Mouse (Mus musculus): ENCODE measurements at regions not wholly inside any gene's neighbourhood (a gene's known extent, or its start where the extent isn't known, plus 50 kb on each side); places are given as distances from the start of the nearest gene placed in this dataset.

- Histone ChIP-seq H3ac (ENCODE audit: control insufficient read depth, insufficient read length, low read depth) (no peak overlapping the region), H3K27me3 (ENCODE audit: control insufficient read depth, insufficient read depth, insufficient read length) (no peaks in the 10 kb centered on the region), H3K4me3 (ENCODE audit: insufficient read depth, poor library complexity, severe bottlenecking) (no peak overlapping the region), H3K36me3 (ENCODE audit: control insufficient read depth, insufficient read depth) (no peaks in the 10 kb centered on the region), H3K79me3 (ENCODE audit: low read depth) (no peaks in the 10 kb centered on the region), H3K79me2 (ENCODE audit: control insufficient read depth, insufficient read depth) (no peaks in the 10 kb centered on the region)
- no peak for TF ChIP-seq CTCF (IDR thresholded peaks at IDR 0.05; ENCODE audit: control insufficient read depth, insufficient read depth, insufficient read length)
- TF ChIP-seq MYOD1 (IDR thresholded peaks at IDR 0.05; ENCODE audit: control insufficient read depth, insufficient read length, low read depth), result no peak
- no peak for TF ChIP-seq MYOG (IDR thresholded peaks at IDR 0.05; ENCODE audit: control insufficient read depth, extremely low read depth, insufficient read length)
- no peak for TF ChIP-seq FOSL1 (IDR thresholded peaks at IDR 0.05; ENCODE audit: insufficient read depth, low read length, poor library complexity, severe bottlenecking)
Measured at GRCm38 (mm10) chr13:84763916-84764315, 425.3 kb upstream of the Ccnh start.

- TF ChIP-seq CEBPB (IDR thresholded peaks at IDR 0.05; ENCODE audit: low read depth), result no peak
- TF ChIP-seq MYOG (IDR thresholded peaks at IDR 0.05; ENCODE audit: control insufficient read depth, extremely low read depth, insufficient read length), result no peak
- TF ChIP-seq CTCF (IDR thresholded peaks at IDR 0.05; ENCODE audit: control insufficient read depth, insufficient read depth, insufficient read length), result no peak
- TF ChIP-seq USF1 (IDR thresholded peaks at IDR 0.05; ENCODE audit: low read depth), result no peak
- no peak for TF ChIP-seq MYOD1 (IDR thresholded peaks at IDR 0.05; ENCODE audit: control insufficient read depth, insufficient read length, low read depth)
- no peak for TF ChIP-seq MAX (IDR thresholded peaks at IDR 0.05)
- no peak for TF ChIP-seq FOSL1 (IDR thresholded peaks at IDR 0.05; ENCODE audit: insufficient read depth, low read length, poor library complexity, severe bottlenecking)
- no peak overlapping the region for H3K4me3 ChIP-seq (ENCODE audit: insufficient read depth, poor library complexity, severe bottlenecking)
- no peak overlapping the region for H3ac ChIP-seq (ENCODE audit: control insufficient read depth, insufficient read length, low read depth)
- H3K27me3 ChIP-seq (ENCODE audit: control insufficient read depth, insufficient read depth, insufficient read length), result no peaks in the 10 kb centered on the region
- no peaks in the 10 kb centered on the region for H3K36me3 ChIP-seq (ENCODE audit: control insufficient read depth, insufficient read depth)
- no peaks in the 10 kb centered on the region for H3K79me3 ChIP-seq (ENCODE audit: low read depth)
- H3K79me2 ChIP-seq (ENCODE audit: control insufficient read depth, insufficient read depth), result no peaks in the 10 kb centered on the region
Measured at GRCm38 (mm10) chr13:84771956-84772355, 417.3 kb upstream of the Ccnh start.

GRCm38 (mm10) chr13:84783017-84783937 is 405.9 kb upstream of the Ccnh start:
- Histone ChIP-seq H3K27me3 (ENCODE audit: control insufficient read depth, insufficient read depth, insufficient read length) (no peaks in the 10 kb centered on the region), H3K79me3 (ENCODE audit: low read depth) (no peaks in the 10 kb centered on the region), H3K36me3 (ENCODE audit: control insufficient read depth, insufficient read depth) (no peaks in the 10 kb centered on the region), H3ac (ENCODE audit: control insufficient read depth, insufficient read length, low read depth) (no peak overlapping the region), H3K4me3 (ENCODE audit: insufficient read depth, poor library complexity, severe bottlenecking) (no peak overlapping the region), H3K79me2 (ENCODE audit: control insufficient read depth, insufficient read depth) (no peaks in the 10 kb centered on the region)
- TF ChIP-seq FOSL1 (IDR thresholded peaks at IDR 0.05; ENCODE audit: insufficient read depth, low read length, poor library complexity, severe bottlenecking) (no peak), MYOG (IDR thresholded peaks at IDR 0.05; ENCODE audit: control insufficient read depth, extremely low read depth, insufficient read length) (no peak), CTCF (IDR thresholded peaks at IDR 0.05; ENCODE audit: control insufficient read depth, insufficient read depth, insufficient read length) (no peak), CEBPB (IDR thresholded peaks at IDR 0.05; ENCODE audit: low read depth) (no peak), MYOD1 (IDR thresholded peaks at IDR 0.05; ENCODE audit: control insufficient read depth, insufficient read length, low read depth) (no peak), MAX (IDR thresholded peaks at IDR 0.05) (no peak)

DNA sequence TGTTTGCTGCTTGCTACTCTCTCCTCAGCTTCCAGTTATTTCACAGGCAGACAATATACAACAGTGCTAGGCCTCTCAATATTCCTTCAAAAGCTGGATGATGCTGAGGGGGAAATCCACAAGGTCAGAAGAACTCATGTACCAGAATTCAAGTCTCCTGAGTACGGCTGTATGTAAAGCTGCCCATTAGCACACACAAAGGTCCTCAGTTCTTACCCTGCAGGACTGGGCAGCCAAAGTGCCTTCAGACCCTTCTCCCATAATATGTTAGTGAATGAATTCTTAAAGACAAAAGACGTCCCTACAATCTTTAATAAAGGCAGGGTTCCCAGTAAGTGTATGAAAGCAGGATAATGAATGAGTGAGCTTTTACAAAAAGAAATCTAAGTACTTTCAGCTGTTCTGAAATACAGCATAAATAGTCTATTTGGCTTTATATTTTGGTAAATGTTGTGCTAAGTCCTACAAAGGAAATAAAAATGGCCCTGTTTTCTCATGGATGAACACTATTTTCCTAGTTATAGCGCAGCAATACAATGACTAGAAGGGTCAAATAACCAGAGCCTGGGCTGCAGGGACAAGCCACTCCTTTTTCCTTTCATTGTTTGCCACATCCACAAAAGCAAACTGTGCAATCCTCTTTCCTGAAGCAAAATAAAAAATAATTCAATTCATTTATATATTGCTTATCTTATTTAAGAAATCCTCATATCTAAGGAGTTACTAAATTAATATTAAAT is 384.8 kb upstream of the Ccnh start:
- Histone ChIP-seq H3ac (ENCODE audit: control insufficient read depth, insufficient read length, low read depth) (no peak overlapping the region), H3K79me3 (ENCODE audit: low read depth) (no peaks in the 10 kb centered on the region), H3K27me3 (ENCODE audit: control insufficient read depth, insufficient read depth, insufficient read length) (no peaks in the 10 kb centered on the region), H3K79me2 (ENCODE audit: control insufficient read depth, insufficient read depth) (no peaks in the 10 kb centered on the region), H3K36me3 (ENCODE audit: control insufficient read depth, insufficient read depth) (no peaks in the 10 kb centered on the region), H3K4me3 (ENCODE audit: insufficient read depth, poor library complexity, severe bottlenecking) (no peak overlapping the region)
- TF ChIP-seq CEBPB (IDR thresholded peaks at IDR 0.05; ENCODE audit: low read depth) (no peak), USF1 (IDR thresholded peaks at IDR 0.05; ENCODE audit: low read depth) (no peak), MYOD1 (IDR thresholded peaks at IDR 0.05; ENCODE audit: control insufficient read depth, insufficient read length, low read depth) (no peak), MYOG (IDR thresholded peaks at IDR 0.05; ENCODE audit: control insufficient read depth, extremely low read depth, insufficient read length) (no peak), MAX (IDR thresholded peaks at IDR 0.05) (no peak), FOSL1 (IDR thresholded peaks at IDR 0.05; ENCODE audit: insufficient read depth, low read length, poor library complexity, severe bottlenecking) (no peak), CTCF (IDR thresholded peaks at IDR 0.05; ENCODE audit: control insufficient read depth, insufficient read depth, insufficient read length) (no peak)

DNA sequence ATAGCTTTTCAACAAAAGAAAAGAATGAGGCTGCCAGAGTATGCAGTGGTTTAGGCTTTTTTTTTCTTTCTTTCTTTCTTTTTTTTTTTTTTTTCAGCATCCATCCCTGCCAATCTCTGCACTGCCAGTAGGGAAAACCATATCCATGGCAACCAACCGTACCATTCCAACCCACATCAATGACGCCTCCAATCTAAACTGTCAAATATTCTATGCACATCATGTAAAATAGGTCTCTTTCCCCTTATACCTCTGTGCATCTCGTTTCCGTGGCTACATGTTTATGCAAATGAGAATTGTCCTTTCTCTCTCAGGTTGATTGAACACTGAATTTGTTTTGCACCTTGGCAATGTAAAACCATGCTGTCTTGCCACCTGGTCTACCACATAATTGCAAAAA is 384.0 kb upstream of the Ccnh start:
- H3K27me3 ChIP-seq (ENCODE audit: control insufficient read depth, insufficient read depth, insufficient read length), result no peaks in the 10 kb centered on the region
- no peaks in the 10 kb centered on the region for H3K36me3 ChIP-seq (ENCODE audit: control insufficient read depth, insufficient read depth)
- H3K79me3 ChIP-seq (ENCODE audit: low read depth), result no peaks in the 10 kb centered on the region
- H3K4me3 ChIP-seq (ENCODE audit: insufficient read depth, poor library complexity, severe bottlenecking), result no peak overlapping the region
- H3K79me2 ChIP-seq (ENCODE audit: control insufficient read depth, insufficient read depth), result no peaks in the 10 kb centered on the region
- H3ac ChIP-seq (ENCODE audit: control insufficient read depth, insufficient read length, low read depth), result no peak overlapping the region
- no peak for TF ChIP-seq CTCF (IDR thresholded peaks at IDR 0.05; ENCODE audit: control insufficient read depth, insufficient read depth, insufficient read length)
- TF ChIP-seq USF1 (IDR thresholded peaks at IDR 0.05; ENCODE audit: low read depth), result no peak
- TF ChIP-seq FOSL1 (IDR thresholded peaks at IDR 0.05; ENCODE audit: insufficient read depth, low read length, poor library complexity, severe bottlenecking), result no peak
- no peak for TF ChIP-seq MAX (IDR thresholded peaks at IDR 0.05)
